Mouse (Mus musculus) left cerebral cortex, adult 11 months (tissue): ENCODE measurements at regions not wholly inside any gene's neighbourhood (a gene's known extent, or its start where the extent isn't known, plus 50 kb on each side); places are given as distances from the start of the nearest gene placed in this dataset.
A peak's percentile ranks its signal among the peaks of the same experiment; 100 is the strongest.
"Not testable (repeated sequence)": the region's sequence is repeated elsewhere in the genome, so short reads cannot be mapped to it uniquely, and the experiment has no call there.

ENCODE experiments used
- DNase-seq: peaks from one replicate; pipeline ENCODE4 v3.0.0; 2022; ENCODE audit warnings: low spot score

- DNase-seq: not testable (repeated sequence)
These were observed 989.4 kb downstream of the Ankrd7 start for GRCm38 (mm10) chr6:19855476-19855875.

DNA sequence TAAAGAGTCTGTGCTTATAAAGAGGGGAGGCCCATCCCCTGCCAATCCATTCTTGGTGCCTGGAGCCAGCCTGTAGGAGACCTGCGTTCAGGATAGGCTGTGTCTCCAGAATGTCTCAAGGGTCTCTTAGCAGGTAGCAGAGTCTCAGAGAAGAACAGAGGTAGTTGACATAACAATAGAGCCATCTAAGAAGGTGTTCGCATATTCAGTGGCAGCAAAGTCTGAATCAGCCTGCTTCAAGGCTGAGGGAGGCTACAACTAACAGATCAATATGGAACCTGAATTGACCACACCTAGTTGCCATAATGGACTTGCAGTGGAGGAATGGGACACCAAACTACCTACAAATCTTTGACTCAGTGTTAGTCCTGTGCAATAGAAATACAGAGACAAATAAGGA lies 998.0 kb downstream of the Ankrd7 start:
- no peak for DNase-seq

GRCm38 (mm10) chr6:19869697-19870096 lies 1003.6 kb downstream of the Ankrd7 start:
- no peak for DNase-seq

- DNase-seq: no peak
These were observed 1045.1 kb downstream of the Ankrd7 start for GRCm38 (mm10) chr6:19911181-19911580.

DNA sequence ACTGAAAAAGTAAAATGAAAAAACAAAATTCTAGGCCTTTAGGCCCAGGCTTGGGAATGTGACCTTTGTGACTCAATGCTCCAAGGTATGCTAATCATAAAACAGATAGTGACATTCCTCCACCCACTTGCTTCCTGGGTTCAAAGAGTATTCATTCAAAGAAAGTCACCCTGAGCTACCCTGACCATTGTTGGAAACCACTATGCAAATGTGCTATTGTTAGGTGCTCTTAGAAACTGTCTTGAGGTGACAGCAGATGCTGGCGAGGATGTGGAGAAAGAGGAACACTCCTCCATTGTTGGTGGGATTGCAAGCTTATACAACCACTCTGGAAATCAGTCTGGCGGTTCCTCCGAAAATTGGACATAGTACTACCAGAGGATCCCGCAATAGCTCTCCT lies 1075.7 kb downstream of the Ankrd7 start:
- DNase-seq: not testable (repeated sequence)

GRCm38 (mm10) chr6:19944334-19944733 lies 1078.2 kb downstream of the Ankrd7 start:
- DNase-seq: no peak

DNA sequence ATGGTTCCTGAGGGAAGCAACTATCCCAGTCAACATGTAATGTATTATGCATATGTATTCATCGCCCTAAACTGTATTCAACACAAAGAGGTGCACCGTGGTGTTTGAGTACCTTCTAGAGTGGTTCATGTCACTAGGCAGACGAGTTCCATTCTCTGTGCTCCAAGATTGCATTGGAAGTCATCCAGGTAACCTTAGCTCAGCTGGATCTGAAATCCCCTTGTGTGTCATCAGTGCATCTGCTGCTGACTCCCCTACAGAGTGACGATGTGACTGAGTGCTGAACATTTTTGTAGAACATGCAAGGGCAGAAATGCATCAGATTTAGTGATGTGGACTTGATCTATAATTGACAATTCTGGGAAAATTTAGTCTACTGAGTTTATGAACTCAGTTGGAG lies 1079.6 kb downstream of the Ankrd7 start:
- no peak for DNase-seq

DNA sequence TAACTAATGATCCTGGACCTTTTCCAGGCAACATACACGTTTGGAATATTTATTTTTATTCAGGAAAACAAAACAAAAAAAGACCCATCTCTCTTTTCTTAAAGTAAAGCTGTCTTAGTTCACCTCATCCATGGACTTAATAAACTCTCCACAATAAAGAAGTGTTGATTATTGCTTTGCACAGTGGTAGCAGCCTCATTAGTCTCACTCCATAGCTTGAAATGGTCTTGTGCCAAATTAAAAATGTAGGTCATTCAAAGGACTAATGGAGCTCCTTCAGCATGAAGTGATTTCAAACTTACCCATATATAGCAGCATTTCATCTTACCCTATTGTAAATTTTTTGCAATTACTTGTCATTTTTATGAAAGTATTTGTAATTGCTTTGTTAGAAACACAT lies 1109.8 kb downstream of the Ankrd7 start:
- DNase-seq: no peak

DNA sequence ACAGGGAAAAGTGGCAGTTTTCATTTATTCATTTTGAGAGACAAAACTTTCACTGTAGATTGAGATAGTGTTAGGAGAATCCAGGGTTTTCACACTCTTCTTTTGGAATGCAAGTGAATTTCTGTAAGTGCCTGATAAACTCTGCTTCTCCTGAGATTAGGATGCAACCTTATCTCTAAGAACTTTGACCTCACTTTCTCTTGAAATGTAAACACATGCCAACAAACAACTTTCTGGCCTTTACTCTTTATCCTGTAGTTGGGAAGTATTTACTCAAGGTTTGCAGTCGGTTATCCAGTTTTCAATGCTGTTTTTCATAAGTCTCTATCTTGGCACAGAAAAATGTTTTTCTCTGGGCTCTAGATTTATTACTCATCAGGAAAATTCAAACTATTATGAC lies 1125.7 kb downstream of the Ankrd7 start:
- DNase-seq: no peak

DNA sequence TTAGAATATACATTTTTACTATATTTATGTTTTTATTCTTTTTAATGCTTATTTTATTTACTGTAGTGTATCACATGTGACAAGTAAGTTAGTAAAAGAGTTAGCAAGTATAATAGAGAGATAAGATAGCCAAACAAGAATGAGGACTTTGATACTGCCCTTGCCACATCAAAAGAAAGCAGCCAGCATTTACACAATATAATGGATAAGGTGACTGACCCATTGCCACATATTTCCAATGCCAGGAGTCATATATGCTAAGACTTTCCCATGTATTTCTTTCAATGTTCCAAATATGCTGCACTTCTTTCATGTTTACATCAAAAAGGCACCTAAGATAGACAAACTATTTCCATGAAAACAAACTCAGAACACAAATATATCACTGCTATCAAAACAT lies 1162.3 kb downstream of the Ankrd7 start:
- DNase-seq: no peak

GRCm38 (mm10) chr6:20037769-20038168 lies 1171.7 kb downstream of the Ankrd7 start:
- DNase-seq: peak; percentile 25

GRCm38 (mm10) chr6:20078666-20079065 lies 1136.6 kb upstream of the Kcnd2 start:
- no peak for DNase-seq

GRCm38 (mm10) chr6:20092057-20092917 lies 1123.0 kb upstream of the Kcnd2 start:
- DNase-seq: no peak

DNA sequence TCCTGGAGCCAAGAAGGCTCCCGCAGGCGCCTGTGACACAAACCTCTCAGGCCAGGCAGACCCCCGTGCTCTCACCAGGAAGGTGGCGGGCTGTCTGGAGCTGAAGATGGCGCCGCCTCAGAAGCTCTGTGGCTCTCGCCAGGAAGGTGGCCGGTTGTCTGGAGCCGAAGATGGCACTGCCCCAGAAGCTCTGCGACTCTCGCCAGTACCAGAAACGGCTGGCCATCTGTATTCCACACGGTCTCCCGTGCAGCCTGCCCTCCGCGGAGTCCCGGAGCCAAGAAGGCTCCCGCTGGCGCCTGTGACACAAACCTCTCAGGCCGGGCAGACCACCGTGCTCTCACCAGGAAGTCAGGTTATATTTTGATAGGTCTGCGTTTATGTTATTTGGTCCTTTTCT lies 1081.3 kb upstream of the Kcnd2 start:
- DNase-seq: not testable (repeated sequence)

- no peak for DNase-seq
These were observed 1077.8 kb upstream of the Kcnd2 start for GRCm38 (mm10) chr6:20137546-20137945.
